Mouse (Mus musculus) testis, postnatal 10 days (tissue): ENCODE data around the gene Vmn1r64.
"Not testable (repeated sequence)": the region's sequence is repeated elsewhere in the genome, so short reads cannot be mapped to it uniquely, and the experiment has no call there.

Experiments
- DNase-seq: peaks from one replicate; pipeline ENCODE4 v3.0.0; 2021; ENCODE audit warnings: low spot score

Vmn1r64 gene

DNA sequence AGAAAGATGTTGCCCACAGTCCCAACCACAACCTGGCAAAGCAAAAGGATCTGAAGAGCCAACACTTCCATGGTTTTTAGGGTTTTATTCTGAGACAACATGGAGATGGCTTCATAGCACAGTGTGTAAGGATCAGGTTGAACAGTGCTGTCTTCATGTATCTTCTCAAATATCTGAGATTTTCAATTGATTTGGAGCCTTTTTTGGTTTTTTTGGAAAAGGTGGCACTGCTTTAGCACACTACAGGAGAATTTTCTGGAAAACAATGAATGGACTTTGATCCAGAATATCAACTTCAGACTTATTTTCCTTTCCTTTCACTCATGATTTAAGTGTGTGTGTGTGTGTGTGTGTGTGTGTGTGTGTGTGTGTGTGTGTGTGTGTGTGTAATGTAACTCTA, at the start of gene Vmn1r64:
Gene Vmn1r64, minus strand, starts transcription at position 101 of the 400 bp plus-strand sequence.
- no peak for DNase-seq

DNA sequence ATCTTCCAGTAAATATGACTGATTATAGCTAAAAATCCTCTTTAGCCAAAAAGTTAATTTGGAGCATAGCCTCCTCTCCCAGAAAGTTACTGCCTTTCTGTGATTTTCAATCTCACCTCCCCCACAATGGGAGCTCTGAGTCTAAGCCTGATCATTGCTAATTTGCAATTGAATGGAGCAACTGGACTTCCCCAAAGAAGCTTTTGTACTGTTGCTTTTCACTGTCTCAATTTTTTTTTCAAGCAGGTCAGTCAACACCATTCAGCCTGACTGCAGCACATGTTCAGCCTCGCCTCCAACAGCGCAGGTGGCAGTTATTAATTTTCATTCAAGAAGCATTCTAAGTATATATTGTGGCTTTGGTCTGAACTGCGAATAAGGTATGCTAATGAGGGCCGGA, 14.9 kb upstream of the Vmn1r64 start:
- DNase-seq = no peak

DNA sequence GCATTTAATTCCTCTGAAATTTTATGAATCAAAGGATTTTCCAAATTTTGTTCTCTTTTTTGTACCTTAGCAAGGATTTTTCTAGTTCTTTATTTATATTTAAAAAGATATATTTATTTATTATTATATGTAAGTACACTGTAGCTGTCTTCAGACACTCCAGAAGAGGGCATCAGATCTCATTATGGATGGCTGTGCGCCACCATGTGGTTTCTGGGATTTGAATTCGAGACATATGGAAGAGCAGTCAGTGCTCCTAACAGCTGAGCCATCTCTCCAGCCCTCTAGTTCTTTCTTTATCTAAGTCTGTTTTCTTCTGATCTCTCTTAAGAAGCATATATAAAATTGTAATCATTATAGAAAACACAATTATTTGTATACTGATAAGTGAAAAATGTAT, 12.9 kb upstream of the Vmn1r64 start:
- DNase-seq = not testable (repeated sequence)
